Mouse (Mus musculus) layer of hippocampus, postnatal 14 days (tissue): ENCODE results near the gene Fgb. TPM values are rescaled to one million over a fixed set of nuclear protein-coding genes. Genes with fewer than 3 reads are reported as not detected.
A peak's percentile ranks its signal among the peaks of the same experiment; 100 is the strongest.

Experiments
- DNase-seq, 2 experiments: peaks; one replicate each; pipeline ENCODE4 v3.0.0; 2021 to 2022; ENCODE audit warnings: low spot score in 2 of 2, mixed read lengths in 1 of 2
- total RNA-seq, 2 experiments: library from RNA; stranded (reverse); gene quantifications; 2 replicates each; pipeline ENCODE4 v1.2.3; 2021

Gene Fgb
- total RNA-seq, 2 experiments from 2014 or later, result not detected

DNA sequence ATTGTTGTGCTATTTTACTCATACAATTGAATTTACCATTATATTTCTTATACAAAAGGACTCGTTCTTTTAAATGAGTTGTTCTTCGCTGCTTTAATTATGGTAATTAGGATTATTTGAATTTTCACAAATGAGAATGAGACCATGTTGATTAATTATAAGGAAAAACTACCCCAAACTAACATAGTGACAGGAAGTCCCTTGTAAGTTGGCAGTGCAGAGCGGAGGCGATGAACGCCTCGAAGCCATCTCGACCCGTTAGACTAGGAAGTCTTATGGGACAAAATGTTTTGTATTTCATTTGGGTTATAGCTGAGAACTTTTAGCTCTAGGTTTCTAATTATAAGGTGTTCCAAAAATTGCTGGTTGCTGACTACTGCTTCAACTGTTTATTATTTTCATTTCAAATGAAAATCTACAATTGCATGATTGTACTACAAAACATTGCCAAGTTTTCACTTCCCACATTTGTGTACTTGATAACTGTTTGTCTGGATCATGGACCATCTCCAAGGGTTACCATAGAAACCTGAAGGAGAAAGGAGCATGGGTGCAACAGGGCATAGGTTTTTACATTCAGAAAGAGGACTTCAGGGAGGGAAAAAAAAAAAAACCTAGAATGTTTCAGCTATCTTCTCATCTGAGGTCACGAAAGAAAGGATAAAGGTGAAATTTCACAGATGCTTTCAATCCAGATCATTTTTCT lies 22.0 kb downstream of the Fgb start:
- DNase-seq, result peak in 1 of 2 experiments; percentile 45

DNA sequence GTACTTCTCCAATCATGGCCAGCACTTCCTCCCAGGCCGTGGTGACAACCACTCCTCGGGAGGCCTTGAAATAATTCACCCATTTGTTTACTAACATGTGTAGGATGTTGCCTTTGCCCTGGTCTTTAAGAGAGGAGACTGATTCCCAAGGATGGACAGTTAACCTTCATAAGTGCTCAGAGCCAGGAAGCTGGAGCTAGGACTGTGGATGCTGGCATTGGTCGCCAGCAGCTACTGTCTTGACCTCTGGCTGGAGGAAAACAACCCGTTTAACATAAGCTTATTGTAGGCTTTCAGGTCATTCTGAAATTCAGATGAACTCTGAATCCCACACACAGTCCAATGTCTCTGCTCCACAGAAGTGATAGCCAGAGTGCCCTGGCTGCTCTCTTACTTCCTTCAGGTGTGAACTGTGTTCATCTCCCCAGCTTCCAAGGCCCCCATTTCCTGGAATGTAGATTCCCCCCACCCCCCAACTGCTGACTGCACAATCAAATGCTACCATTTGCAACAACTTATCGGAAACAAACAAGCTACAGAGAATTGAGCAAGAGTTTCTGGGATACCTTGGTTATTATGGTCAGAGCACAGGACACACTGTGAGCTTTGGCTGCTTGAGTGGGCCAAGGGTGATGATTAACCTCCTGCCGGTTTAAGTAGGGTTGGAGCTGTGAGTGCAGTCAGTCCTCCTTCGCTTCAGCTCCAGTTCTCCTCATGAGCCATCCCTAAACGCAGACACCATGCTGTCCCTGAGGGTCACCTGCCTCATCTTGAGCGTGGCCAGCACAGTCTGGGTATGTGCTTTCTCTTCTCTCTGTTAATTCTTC lies 24.0 kb downstream of the Fgb start, which contains the start of gene Fga:
TSS of gene Fga (plus strand) at position 602 of the 827 bp plus-strand sequence.
- no peak for DNase-seq

DNA sequence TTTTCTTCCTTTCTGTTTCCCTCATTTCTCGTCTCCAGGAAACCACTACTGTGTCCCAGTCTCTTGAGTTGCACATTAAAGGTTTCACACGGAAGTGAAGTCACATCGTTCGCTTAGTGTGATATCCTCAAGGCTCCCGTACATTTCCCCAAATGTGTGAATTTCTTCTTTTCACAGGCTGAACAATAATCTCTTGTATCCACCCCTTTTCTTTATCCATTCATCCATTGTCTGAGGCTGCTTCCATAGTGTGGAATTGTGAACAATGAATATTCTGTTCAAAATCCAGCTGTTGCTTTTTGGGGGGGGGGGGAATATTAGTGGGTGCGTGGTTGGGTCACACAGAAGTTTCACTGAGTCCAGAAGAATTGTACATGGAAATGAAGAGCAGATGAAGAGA lies 24.6 kb downstream of the Fgb start:
- no peak for DNase-seq

DNA sequence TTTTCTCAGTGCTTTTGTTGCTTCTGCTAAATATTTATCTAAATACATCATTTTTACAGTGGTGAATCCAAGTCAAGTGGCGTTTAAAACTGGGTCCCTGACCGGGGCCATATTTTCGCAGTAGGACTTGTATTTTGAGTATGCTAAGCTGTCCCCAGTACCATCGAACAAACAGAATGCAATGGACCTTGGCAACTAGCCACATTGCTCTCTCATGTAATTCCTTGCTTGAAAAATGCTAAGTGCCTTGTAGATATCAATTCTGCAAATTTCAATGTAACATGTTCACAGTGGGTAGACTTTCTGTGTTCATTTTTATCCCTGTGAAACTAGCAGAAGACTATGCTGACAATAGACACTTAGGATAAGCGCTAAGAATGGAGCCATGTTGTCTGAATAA lies 28.5 kb downstream of the Fgb start:
- DNase-seq, result no peak

DNA sequence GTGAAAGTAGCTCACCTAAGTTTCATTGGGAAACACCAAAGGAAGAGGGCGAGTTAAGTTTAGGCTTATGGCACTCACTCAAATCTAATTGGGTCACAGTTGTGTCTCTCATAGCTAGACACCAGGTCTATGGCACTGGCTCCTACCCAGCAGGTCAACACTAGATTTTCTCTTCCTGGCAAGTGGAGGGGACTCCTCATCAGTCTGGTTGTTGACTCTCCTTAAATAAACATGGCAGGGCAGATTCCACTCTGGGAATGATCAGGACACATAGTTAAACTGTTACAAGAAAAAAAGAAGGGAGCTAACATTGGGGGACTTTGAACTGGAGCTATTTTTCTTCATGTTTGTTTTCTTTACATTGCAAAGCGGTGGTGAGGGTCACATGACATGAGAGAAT lies 29.3 kb downstream of the Fgb start:
- no peak for DNase-seq

DNA sequence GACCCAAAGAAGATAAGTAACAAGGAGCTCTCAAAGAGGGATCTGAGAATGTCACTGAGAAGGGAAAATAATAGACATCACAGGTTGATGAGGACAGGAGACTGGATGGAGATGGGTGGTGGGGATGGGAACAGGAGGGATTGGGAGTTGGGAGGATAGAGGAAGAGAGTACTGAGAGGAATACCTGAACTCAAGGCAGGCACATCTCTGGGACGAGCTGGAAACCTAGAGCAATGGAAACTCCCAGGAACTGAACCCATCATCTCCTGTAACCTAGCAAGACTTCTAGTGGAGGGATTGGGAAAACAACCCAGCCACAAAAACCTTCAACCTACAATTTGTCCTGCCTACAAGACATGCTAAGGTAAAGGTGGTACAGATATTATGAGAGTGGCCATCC lies 33.4 kb downstream of the Fgb start:
- DNase-seq, result no peak

DNA sequence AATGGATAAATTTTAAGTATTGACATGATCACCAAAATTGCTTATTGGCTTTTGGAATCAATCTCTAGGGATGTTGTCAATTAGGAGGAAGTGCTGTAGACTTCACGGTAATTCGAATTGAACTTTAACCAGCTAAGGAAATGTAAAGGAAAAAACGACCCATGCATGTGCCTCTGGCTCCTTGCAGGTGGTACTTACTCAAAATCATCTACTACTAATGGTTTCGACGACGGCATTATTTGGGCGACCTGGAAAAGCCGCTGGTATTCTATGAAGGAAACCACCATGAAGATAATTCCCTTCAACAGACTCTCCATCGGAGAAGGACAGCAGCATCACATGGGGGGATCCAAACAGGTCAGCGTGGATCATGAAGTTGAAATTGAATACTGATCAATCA lies 35.7 kb downstream of the Fgb start:
- no peak for DNase-seq

DNA sequence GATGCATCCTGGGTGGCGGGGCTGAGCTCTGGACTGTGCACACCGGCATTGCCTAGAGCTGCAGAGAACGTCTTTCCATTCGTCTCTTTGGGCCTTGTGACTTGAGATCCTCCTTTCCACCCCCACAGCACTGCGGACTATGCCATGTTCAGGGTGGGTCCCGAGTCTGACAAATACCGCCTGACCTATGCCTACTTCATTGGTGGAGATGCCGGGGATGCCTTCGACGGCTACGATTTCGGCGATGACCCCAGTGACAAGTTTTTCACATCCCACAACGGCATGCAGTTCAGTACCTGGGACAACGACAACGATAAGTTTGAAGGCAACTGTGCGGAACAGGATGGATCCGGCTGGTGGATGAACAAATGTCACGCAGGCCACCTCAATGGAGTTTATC lies 37.0 kb downstream of the Fgb start:
- DNase-seq, result no peak

DNA sequence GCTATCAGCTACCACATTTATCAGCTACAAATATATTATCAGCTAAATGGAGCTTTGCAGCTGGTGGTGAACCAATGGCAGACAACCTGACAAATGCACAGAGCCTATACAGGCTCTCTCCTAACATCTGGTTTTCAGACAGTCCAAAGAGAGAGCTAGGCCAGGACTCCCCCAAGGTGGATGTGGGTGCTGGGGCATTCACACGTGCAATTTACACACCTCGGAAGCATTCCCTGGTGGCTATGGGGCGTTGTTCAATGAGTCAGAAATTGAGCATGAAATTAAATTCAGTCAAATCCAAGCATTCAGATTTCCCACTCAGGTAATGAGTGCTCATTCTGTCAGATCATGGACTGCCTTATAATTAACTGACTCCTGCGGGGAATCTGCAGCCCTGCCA lies 38.1 kb downstream of the Fgb start:
- DNase-seq, result no peak

DNA sequence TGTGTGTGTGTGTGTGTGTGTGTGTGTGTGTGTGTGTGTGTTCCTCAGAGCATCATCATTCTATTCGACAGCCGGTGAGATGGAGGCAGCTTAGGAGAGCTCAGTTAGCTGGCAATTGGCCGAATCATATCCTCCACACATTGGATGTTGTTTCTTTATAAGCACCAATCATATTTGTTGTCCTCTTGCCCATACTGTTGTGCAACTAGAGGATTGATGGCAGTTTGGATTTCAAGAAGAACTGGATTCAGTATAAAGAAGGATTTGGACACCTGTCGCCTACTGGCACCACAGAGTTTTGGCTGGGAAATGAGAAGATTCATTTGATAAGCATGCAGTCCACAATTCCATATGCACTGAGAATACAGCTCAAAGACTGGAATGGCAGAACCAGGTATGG lies 38.5 kb downstream of the Fgb start:
- no peak for DNase-seq

DNA sequence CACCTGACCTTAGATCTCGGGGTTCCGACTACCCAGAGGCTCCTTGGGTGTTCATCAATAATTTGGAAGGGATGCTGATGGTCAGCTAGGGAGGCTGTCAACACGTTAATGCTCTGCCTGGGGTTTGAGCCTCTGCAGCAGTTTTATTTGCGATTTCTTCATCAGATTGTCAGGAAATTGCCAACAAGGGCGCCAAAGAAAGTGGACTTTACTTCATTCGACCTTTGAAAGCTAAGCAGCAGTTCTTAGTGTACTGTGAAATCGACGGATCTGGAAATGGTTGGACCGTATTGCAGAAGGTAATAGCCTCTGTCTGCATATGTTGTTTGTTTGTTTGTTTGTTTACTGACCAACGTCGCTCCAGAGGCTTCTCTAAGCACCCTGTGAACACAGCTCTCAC lies 39.4 kb downstream of the Fgb start:
- DNase-seq, result no peak

DNA sequence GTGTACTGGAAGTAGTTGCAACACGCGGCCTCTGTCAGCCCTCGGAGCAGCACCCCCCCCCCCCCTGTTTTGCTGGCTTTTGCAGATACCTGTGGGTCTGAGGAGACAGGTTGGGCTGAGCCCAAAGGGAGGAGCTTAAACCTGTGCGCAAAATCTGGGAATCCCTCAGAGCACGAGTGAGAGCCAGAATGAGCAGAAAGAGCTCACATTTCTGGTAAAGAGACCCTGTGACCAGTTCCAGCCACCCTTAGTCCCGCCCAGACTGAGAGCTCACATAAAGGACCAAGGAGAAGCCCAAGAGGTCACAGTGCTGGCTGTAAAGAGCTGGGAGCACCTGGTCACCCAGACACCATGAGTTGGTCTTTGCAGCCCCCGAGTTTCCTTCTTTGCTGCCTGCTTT lies 42.1 kb downstream of the Fgb start, which contains the start of gene Fgg:
TSS of gene Fgg (plus strand) at position 168 of the 400 bp plus-strand sequence.
- DNase-seq, result no peak

DNA sequence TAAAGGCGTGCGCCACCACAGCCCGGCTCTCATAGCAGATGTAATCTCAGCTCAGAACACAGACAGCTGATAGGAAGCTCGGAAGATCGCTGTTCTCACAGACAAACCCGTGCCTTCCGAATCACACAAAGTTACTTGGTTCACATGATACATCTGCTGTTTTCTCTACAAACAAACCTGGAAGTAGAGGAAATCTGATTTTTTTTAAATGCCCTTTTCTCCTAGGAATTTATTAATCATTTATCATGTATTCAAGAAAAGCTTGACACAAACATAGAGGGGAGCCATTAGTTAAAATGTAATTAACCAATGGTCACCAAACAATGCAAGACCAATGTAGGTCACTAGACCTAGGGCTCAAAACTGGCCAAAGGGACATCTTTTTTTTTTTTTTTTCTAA lies 44.9 kb downstream of the Fgb start:
- no peak for DNase-seq

DNA sequence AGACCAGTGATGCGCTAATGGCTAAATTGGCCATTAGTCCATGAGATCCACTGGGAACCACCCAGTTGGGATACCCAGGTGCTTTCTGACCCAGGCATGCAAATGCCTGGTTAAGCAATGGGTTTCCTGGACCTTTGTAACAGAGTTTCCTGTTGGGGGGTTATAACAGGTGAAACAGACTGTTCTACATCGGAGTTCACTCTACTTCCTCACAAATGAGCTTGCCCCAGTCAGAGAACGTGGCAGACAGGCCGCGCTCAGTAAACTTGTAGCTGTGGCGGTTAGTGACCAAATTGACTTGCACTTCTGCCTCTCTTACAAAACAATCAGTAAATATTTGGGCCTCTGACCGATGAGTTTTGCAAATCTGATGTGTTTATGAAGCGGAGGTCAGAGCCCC lies 46.6 kb downstream of the Fgb start:
- no peak for DNase-seq

DNA sequence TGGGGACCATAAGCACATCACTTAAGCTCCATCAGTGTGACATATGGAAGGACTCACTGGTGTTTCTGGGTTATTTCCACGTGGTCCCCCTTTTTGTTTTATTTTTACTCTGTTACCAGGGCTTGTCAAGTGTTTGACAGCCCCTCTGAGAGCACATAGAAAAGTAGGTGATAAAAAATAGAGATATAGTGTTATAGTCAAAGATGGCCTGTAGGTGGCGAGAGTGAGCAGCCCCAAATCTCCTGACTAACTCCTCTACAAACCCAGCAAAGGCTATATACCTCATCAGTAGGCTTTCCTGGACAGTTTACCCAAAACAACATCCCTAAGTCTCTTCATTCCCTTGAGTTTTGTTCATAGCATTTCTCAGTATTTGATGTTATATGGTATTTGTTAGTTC lies 47.5 kb downstream of the Fgb start:
- DNase-seq, result peak; percentile 21 to 45

DNA sequence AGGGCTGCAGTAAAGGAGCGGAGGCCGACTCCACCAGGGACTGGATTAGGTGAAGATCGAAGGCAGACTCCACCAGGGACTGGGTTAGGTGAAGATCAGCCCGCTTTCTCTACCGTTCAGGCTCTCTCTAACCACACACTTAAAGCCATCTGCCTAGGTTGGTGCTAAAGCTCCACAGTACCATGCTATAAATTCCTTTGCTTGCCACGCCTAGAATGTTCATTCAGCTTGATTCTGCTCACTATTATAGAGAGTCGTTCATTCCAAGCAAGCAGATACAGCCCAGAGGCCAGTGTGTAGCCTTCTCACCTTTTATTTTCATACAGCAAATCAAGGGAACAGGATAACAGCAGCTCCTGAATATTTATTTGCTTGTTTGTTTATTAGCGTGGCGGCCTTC lies 49.7 kb downstream of the Fgb start:
- no peak for DNase-seq

DNA sequence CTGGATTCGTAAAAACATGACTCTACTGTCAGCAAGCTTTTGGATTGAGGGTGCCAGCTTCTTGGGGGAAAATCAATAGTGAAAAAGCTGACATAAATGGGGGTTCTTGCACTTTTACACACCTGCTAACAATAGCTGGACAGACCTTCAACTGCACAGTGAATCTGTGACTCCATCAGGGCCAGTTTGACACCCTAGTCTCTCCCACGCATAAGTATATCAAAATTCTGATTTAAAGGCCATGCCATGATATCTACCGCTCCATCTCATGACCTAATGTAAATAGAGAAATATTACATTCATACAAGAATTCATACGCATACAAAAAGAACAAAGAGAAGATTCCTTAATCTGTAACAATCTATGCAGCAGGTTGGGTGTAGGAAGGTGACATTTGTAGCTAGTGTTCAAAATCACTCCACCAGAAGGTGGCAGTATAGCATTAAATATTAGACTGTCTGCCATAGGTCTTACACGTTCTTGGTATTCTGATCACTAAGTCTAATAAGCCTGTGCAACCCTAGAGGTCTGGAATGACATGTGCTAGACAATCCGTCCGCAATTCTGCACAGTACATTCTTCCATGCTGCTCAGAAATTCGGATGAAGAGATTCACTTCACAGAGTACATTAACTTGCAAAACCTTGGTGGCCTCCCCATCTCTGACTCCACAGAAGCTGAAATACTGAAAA lies 50.7 kb downstream of the Fgb start:
- peak; percentile 45 to 87 for DNase-seq

DNA sequence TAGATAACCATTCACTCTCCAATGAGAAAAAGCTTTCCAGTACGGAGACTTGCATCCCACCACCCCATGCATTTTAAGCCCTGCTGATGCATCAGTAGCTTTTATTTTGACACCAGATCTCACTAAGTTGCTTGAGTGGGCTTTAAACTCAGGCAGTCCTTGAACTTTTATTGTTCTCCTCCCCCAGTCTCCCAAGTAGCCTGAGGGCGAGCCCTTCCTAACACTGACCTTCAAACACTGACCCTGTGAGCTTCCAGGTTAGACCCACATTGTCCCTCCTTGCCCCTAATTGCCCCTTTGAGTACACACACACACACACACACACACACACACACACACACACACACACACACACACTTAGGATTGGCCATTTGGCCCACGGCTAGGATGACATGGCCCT lies 53.0 kb downstream of the Fgb start:
- DNase-seq, result no peak

DNA sequence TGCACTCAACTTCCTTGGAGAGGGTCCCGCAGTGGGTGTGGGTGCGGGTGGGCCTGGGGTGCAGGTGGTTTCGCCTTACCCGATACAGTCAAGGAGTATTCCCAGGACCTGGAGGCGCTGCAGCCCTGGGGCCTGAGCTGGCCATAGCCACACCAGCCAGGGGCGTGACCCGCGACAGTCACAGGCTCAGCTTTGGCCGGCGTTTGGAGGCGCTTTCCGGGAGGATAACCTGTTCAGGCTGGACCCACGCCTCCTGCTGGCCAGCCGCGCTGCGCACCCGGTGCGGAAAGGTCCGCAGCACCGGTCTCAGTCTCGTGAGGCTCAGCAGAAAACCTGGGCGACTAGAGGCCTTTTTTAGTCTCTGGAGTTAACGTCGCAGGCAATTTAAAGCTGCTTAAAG lies 54.3 kb downstream of the Fgb start:
- no peak for DNase-seq

DNA sequence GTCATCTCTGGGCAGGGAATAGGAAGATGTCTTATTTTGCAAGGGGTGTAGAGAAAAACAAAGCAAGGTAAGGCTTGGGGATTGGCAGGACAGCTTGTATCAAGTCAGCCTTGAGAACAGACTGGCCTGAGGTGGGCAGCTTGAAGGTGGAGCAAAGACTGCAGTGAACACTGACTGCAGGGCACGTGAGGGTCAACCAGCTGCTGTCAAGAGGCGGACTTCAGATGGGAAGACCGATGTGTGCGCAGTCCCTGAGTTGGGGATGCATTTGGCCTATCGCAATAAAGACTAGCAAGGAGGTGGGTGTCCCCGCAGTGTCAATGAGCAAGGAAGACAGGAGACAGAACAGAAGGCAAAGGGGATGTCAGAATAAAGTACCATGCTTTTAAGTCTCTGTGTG lies 56.7 kb downstream of the Fgb start:
- DNase-seq, result no peak

DNA sequence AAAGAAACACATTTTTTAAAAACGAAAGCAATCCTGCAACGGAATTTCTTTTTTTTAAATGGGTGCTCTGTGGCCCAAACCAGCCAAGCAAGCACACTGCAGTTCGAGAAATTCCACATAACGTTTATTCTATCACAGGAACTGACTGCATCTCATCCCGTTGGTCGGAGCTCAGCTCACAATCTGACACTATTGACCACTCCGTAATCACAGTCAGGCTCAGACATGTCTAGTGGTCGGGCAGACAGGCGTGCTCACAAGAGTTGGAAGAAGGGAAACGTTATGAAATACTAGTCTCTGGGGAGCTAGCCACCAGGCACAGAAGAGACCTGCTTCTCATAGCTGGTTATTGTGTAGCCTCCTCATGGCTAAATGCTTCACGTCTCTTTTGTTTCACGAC lies 57.7 kb downstream of the Fgb start:
- DNase-seq, result no peak
